Mouse (Mus musculus): ENCODE measurements at regions not wholly inside any gene's neighbourhood (a gene's known extent, or its start where the extent isn't known, plus 50 kb on each side); places are given as distances from the start of the nearest gene placed in this dataset.

DNA sequence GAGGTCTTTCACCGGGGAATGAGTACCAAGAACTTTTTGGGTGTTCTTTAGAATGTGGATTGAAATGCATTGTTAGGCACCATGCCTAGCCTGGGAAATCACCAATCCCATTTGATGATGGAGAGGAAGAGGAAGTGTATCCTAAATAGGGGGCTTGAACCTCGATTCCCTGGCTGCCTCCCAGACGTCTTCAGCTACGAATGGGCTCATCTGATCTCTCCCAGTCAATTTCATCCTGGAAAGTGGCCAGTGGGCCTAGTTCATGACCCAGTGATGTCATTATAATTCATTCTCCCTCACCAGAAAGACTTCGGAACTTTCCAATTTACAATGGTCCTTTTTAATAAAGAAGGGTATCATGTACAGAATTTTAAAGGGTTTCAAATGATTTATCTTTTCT, 102.1 kb downstream of the Gm10295 start:
- TF ChIP-seq POLR2A (IDR thresholded peaks at IDR 0.05; ENCODE audit: low read depth, low read length) (no peak), CTCF (conservative IDR thresholded peaks at IDR 0.05; ENCODE audit: insufficient read depth, insufficient read length, low read depth, low read length) (no peak)
- H3K4me3 ChIP-seq (ENCODE audit: insufficient read depth, low read depth, low read length) = no peak overlapping the region
- DNase-seq = peak; percentile 67
- H3K36me3 ChIP-seq (ENCODE audit: control insufficient read depth, insufficient read depth, low read length) = no peaks in the 10 kb centered on the region
- no peaks in the 10 kb centered on the region for H3K4me1 ChIP-seq (ENCODE audit: control insufficient read depth, insufficient read depth, low read length)
- H3K27ac ChIP-seq (ENCODE audit: insufficient read depth, low read depth, low read length) = peak overlapping the region; percentile 80
- no peaks in the 10 kb centered on the region for H3K27me3 ChIP-seq (replicated peaks; ENCODE audit: control insufficient read depth, insufficient read depth, low read length)
- WGBS = 57% methylated on average over 5 of the region's 5 CpGs

DNA sequence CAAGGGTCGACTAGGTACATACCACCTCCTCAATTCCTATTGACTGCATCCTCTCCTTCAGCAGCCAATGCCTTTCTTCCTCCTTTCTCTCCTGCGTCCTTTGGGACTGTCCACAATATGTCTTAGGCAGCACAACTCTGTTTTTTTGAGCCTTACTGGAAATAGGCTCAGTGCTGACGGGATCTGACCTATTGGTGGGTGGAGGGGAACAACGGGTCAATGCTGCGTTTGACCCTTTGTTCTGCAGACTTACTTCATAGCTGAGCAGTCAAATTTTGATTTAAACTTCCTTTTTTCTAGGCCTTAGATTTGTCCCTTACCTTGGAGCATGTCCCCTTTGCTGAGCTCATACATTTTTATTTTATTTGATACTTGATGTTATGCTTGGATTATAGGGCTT, 103.4 kb downstream of the Gm10295 start:
- H3K27me3 ChIP-seq (replicated peaks; ENCODE audit: control insufficient read depth, insufficient read depth, low read length) = no peaks in the 10 kb centered on the region
- no peak for TF ChIP-seq POLR2A (IDR thresholded peaks at IDR 0.05; ENCODE audit: low read depth, low read length)
- no peak for TF ChIP-seq CTCF (conservative IDR thresholded peaks at IDR 0.05; ENCODE audit: insufficient read depth, insufficient read length, low read depth, low read length)
- H3K4me3 ChIP-seq (ENCODE audit: insufficient read depth, low read depth, low read length) = no peak overlapping the region
- DNase-seq = peak; percentile 78
- no peaks in the 10 kb centered on the region for H3K36me3 ChIP-seq (ENCODE audit: control insufficient read depth, insufficient read depth, low read length)
- no peaks in the 10 kb centered on the region for H3K4me1 ChIP-seq (ENCODE audit: control insufficient read depth, insufficient read depth, low read length)
- WGBS = 64% methylated on average over 5 of the region's 5 CpGs
- H3K27ac ChIP-seq (ENCODE audit: insufficient read depth, low read depth, low read length) = peak overlapping the region; percentile 85

DNA sequence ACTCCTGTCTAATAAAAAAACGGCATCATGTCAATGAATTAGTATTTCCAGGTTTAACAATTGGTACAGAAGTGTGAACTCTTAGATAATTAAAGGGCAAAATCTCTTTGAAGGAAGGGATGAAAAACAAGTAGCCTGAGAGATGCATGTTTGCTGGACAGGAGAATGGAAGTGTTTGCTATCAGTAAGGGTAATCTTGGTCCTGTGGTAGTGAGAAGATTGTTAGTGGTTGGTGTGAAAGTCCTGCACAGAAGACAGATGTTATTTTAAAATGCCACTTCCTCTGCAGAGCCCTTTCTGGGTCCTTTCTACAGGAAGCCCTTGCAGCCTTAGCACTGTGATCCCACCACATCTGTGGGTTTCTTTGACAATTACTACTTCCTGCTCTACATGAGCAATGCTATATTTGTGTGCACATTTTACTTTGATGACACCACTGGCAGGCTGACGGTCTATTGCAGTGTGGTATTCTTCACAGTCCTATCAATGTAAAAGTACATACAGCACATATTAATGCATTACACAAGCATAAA, 108.8 kb downstream of the Gm10295 start:
- H3K27ac ChIP-seq (ENCODE audit: insufficient read depth, low read depth, low read length) = no peak overlapping the region
- WGBS = 68% methylated on average over 2 of the region's 2 CpGs
- DNase-seq = no peak
- H3K4me3 ChIP-seq (ENCODE audit: insufficient read depth, low read depth, low read length) = no peak overlapping the region
- H3K36me3 ChIP-seq (ENCODE audit: control insufficient read depth, insufficient read depth, low read length) = no peaks in the 10 kb centered on the region
- H3K27me3 ChIP-seq (replicated peaks; ENCODE audit: control insufficient read depth, insufficient read depth, low read length) = no peaks in the 10 kb centered on the region
- no peaks in the 10 kb centered on the region for H3K4me1 ChIP-seq (ENCODE audit: control insufficient read depth, insufficient read depth, low read length)
- TF ChIP-seq POLR2A (IDR thresholded peaks at IDR 0.05; ENCODE audit: low read depth, low read length) (no peak), CTCF (conservative IDR thresholded peaks at IDR 0.05; ENCODE audit: insufficient read depth, insufficient read length, low read depth, low read length) (no peak)

DNA sequence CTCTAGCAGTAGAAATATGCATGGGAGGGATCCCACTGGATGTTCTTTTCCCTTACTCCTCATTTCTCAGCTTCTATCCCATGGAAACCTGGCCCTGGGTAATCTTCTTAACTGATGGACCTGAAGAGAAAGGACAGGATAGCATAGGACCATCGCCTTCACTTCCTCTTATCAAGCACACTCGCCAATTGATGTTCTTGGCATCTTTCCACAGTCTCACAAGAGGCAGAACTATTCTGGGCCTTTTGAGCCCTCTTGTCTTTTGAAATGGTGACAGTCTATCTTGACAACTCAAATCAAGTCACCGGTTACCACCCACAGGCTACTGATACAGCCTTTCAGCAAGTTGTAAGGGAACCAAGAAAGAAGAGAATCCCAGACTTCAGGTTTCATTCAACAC, 112.1 kb downstream of the Gm10295 start:
- H3K27ac ChIP-seq (ENCODE audit: insufficient read depth, low read depth, low read length) = no peak overlapping the region
- TF ChIP-seq POLR2A (IDR thresholded peaks at IDR 0.05; ENCODE audit: low read depth, low read length) (no peak), CTCF (conservative IDR thresholded peaks at IDR 0.05; ENCODE audit: insufficient read depth, insufficient read length, low read depth, low read length) (no peak)

DNA sequence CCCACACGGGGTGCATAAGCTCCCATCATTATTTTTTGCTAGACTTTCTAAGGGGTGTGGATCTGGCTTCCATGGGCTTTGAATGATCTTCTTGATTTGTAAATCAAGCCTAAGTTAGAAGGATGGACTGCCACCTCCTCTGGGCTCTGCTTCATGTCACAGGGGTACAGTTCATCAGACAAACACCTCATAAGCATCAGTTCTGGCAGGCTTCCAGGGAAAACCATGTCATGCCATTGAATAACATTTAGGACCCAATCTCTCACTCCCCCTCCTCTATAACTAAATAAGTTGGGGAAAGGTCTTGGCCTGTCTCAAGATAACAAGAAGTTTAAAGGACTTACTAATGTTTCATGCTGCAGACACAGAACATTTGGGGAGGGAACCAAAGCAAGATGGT, 115.0 kb downstream of the Gm10295 start:
- Histone ChIP-seq H3K4me3 (ENCODE audit: insufficient read depth, low read depth, low read length) (no peak overlapping the region), H3K36me3 (ENCODE audit: control insufficient read depth, insufficient read depth, low read length) (no peaks in the 10 kb centered on the region), H3K27me3 (replicated peaks; ENCODE audit: control insufficient read depth, insufficient read depth, low read length) (no peaks in the 10 kb centered on the region), H3K4me1 (ENCODE audit: control insufficient read depth, insufficient read depth, low read length) (peaks cover 7% of the 10 kb centered on the region; the same call in 1 of the 2 replicates), H3K27ac (ENCODE audit: insufficient read depth, low read depth, low read length) (no peak overlapping the region)
- no peak for DNase-seq
- WGBS = 74% methylated on average over 1 of the region's 1 CpGs
- TF ChIP-seq POLR2A (IDR thresholded peaks at IDR 0.05; ENCODE audit: low read depth, low read length) (no peak), CTCF (conservative IDR thresholded peaks at IDR 0.05; ENCODE audit: insufficient read depth, insufficient read length, low read depth, low read length) (no peak)

More for the DNA sequence above, 112.1 kb downstream of the Gm10295 start:
- WGBS = 82% methylated on average over 3 of the region's 3 CpGs
- no peaks in the 10 kb centered on the region for H3K4me1 ChIP-seq (ENCODE audit: control insufficient read depth, insufficient read depth, low read length)
- H3K4me3 ChIP-seq (ENCODE audit: insufficient read depth, low read depth, low read length) = no peak overlapping the region
- no peaks in the 10 kb centered on the region for H3K36me3 ChIP-seq (ENCODE audit: control insufficient read depth, insufficient read depth, low read length)
- no peak for DNase-seq
- H3K27me3 ChIP-seq (replicated peaks; ENCODE audit: control insufficient read depth, insufficient read depth, low read length) = no peaks in the 10 kb centered on the region

DNA sequence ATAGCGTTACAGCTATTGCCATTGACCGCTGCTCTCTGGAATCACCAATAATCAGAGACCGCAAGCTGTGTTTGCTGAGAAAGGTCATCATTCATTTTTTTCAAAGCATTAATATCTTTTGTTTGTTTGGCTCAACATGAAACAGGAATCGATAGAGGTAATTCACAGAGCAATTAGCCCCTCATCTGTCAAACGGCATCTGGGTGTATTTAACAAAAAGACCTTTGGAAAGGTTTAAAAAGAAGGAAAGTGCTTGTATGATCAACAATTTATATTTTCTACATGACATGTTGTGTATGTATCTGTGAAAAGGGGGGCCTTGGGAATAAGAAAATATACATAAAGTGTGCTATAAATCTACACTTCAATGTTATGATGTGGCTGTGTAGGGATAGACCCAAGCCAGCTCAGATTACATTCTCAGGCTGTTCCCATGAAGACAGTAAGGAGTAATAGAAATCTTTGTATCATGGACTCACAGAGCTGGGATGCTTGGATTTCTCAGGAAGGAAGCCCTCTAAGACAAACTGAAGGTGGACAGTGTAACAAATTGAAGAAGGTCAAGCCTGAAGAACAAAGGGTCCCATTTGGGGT, 117.0 kb downstream of the Gm10295 start:
- no peak for TF ChIP-seq POLR2A (IDR thresholded peaks at IDR 0.05; ENCODE audit: low read depth, low read length)
- no peaks in the 10 kb centered on the region for H3K27me3 ChIP-seq (replicated peaks; ENCODE audit: control insufficient read depth, insufficient read depth, low read length)
- H3K4me1 ChIP-seq (ENCODE audit: control insufficient read depth, insufficient read depth, low read length) = peaks cover 7% of the 10 kb centered on the region; the same call in 1 of the 2 replicates
- no peaks in the 10 kb centered on the region for H3K36me3 ChIP-seq (ENCODE audit: control insufficient read depth, insufficient read depth, low read length)
- no peak overlapping the region for H3K4me3 ChIP-seq (ENCODE audit: insufficient read depth, low read depth, low read length)
- WGBS = 78% methylated on average over 5 of the region's 5 CpGs
- DNase-seq = no peak
- peak overlapping the region; percentile 78 for H3K27ac ChIP-seq (ENCODE audit: insufficient read depth, low read depth, low read length)

DNA sequence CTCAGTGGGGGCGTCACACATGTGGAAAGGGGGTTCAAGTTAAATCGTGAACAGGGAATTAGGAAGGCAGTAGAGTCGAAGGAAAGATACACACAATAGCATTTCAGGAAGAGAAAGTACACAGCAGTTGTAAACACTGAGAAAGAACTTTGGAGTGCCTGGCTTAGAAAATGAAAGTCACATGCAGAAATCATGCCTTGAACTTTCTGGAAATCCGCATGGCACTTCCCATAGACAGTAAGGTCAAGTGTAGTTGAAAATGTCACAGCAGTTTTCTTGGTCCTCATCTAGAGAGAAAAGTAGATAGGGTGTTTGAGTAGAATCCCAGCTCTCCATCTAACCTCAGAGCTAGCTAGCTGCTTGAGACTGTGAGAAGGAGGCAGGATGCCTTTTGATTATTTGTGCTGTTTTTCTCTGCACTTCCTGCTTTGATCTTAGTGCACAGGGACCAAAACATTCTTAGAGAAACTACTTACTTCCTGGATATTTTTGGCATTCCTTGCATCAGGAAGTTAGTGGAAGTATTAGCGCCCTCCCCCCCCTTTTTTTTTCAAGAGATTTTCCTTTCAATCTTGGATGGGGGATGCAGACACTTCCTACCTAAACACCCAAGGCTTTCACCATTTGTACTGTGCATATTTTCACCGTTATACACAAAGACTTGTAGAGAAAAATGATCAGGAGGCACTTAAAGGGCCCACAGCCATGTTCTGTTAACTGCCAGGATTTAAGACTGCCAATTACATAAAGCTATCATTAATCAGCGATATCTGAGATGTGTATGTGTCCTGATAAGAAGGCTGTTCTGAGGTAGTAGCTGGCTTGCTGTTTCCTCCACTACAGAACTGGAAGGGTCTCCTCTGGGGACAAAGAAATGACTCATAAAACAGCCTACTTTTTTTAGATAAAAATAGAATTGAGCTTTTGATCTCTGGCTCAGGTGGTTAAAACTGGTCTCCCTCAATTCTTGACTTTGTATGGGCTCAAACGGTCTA, 118.2 kb downstream of the Gm10295 start:
- 57% methylated on average over 8 of the region's 8 CpGs for WGBS
- Histone ChIP-seq H3K36me3 (ENCODE audit: control insufficient read depth, insufficient read depth, low read length) (no peaks in the 10 kb centered on the region), H3K4me3 (ENCODE audit: insufficient read depth, low read depth, low read length) (no peak overlapping the region), H3K27ac (ENCODE audit: insufficient read depth, low read depth, low read length) (peak overlapping the region; percentile 88), H3K27me3 (replicated peaks; ENCODE audit: control insufficient read depth, insufficient read depth, low read length) (no peaks in the 10 kb centered on the region), H3K4me1 (ENCODE audit: control insufficient read depth, insufficient read depth, low read length) (peaks cover 7% of the 10 kb centered on the region; the same call in 1 of the 2 replicates)
- TF ChIP-seq CTCF (conservative IDR thresholded peaks at IDR 0.05; ENCODE audit: insufficient read depth, insufficient read length, low read depth, low read length) (no peak), POLR2A (IDR thresholded peaks at IDR 0.05; ENCODE audit: low read depth, low read length) (no peak)
- DNase-seq = peak; percentile 45

All from kidney, adult 2 months (tissue).